Mouse (Mus musculus): ENCODE results near the gene Lyg2.

GRCm38 (mm10) chr1:37867684-37868322 is 48.5 kb downstream of the Lyg2 start:
- TF ChIP-seq GATA1 (IDR thresholded peaks at IDR 0.05; ENCODE audit: borderline replicate concordance, low read length) = no peak
- no peak for TF ChIP-seq FLI1 (IDR thresholded peaks at IDR 0.05; ENCODE audit: low read length)

Data from megakaryocyte, embryonic 14.5 days (primary cell).